Mouse (Mus musculus) limb, embryonic 15.5 days (tissue): ENCODE measurements around the gene Hist1h4a. TPM values are rescaled to one million over a fixed set of nuclear protein-coding genes. Genes with fewer than 3 reads are reported as not detected.
A peak's percentile ranks its signal among the peaks of the same experiment; 100 is the strongest.
"Not testable (repeated sequence)": the region's sequence is repeated elsewhere in the genome, so short reads cannot be mapped to it uniquely, and the experiment has no call there.

ENCODE experiments used
- ATAC-seq: fragments of 200-750 bp; cut with Nextera tagmentation; 2 replicates; pipeline ENCODE4 v1.8.0; 2017; ENCODE audit warnings: low read depth, moderate TSS enrichment; ENCODE audit not compliant: insufficient number of reproducible peaks, low FRiP score, low TSS enrichment
- H3K27ac ChIP-seq: fragments of 300-500 bp; sonication (generic); 2 replicates; pipeline ENCODE4 v1.5.1; 2015; ENCODE audit warnings: moderate library complexity, mild to moderate bottlenecking, inconsistent platforms
- H3K27me3 ChIP-seq: fragments of 300-500 bp; sonication (generic); 2 replicates; pipeline ENCODE4 v1.6.1; 2015; ENCODE audit warnings: inconsistent platforms
- H3K36me3 ChIP-seq: fragments of 300-500 bp; sonication (generic); 2 replicates; pipeline ENCODE4 v1.6.1; 2015; ENCODE audit warnings: inconsistent platforms
- H3K4me1 ChIP-seq: fragments of 300-500 bp; sonication (generic); 2 replicates; pipeline ENCODE4 v1.6.1; 2015; ENCODE audit warnings: inconsistent platforms
- H3K4me2 ChIP-seq: fragments of 300-500 bp; sonication (generic); 2 replicates; pipeline ENCODE4 v1.6.1; 2015; ENCODE audit warnings: mild to moderate bottlenecking, inconsistent platforms
- H3K4me3 ChIP-seq: fragments of 300-500 bp; sonication (generic); 2 replicates; pipeline ENCODE4 v1.5.1; 2015; ENCODE audit warnings: mild to moderate bottlenecking, inconsistent platforms
- H3K9ac ChIP-seq: fragments of 300-500 bp; sonication (generic); 2 replicates; pipeline ENCODE4 v1.6.1; 2015; ENCODE audit warnings: inconsistent platforms
- H3K9me3 ChIP-seq: fragments of 300-500 bp; sonication (generic); 2 replicates; pipeline ENCODE4 v1.6.1; 2016; ENCODE audit warnings: inconsistent platforms
- WGBS: fragments of 180-500 bp; shearing (Covaris S2); methylation state at CpG from one replicate; pipeline ENCODE4 v1.1.7; 2015; 5-methylcytosine and 5-hydroxymethylcytosine counted together
- polyA plus RNA-seq: library from polyadenylated mRNA; unstranded; fragments of >200 nt; fragmentation: Nextera tagmentation; extraction: Ambion mirVana; gene quantifications from 2 replicates; pipeline ENCODE4 v1.2.1, GENCODE M21; 2015

Hist1h4a gene
- polyA plus RNA-seq, 1 experiment from 2014 or later, result 0.33 TPM

- peak; percentile 89 for ATAC-seq
- Histone ChIP-seq H3K9ac (peak within 1 kb of the TSS; percentile 21; the same call in 1 of the 2 replicates), H3K27ac (peak within 1 kb of the TSS; percentile 99), H3K4me2 (peak within 1 kb of the TSS; percentile 54), H3K4me3 (peak within 1 kb of the TSS; percentile 45)
- not testable (repeated sequence) for H3K9me3 ChIP-seq, H3K27me3 ChIP-seq, H3K36me3 ChIP-seq, H3K4me1 ChIP-seq
- under 1% methylated on average over 37 of the region's 58 CpGs for WGBS
Observed at GRCm38 (mm10) chr13:23746201-23747080, 14.6 kb downstream of the Hist1h4a start, which contains the start of gene Hist1h2bb. Gene Hist1h2bb (plus strand): TSS chr13:23746734.

- H3K27me3 ChIP-seq, result no peaks in the 10 kb centered on the region
- no peaks in the 10 kb centered on the region for H3K36me3 ChIP-seq
- WGBS, result under 1% methylated on average over 26 of the region's 28 CpGs
- peak within 1 kb of the TSS; percentile 99 for H3K27ac ChIP-seq
- peak within 1 kb of the TSS; percentile 48 for H3K4me2 ChIP-seq
- H3K4me1 ChIP-seq, result peaks cover 8% of the 10 kb centered on the region; the same call in 1 of the 2 replicates
- H3K9me3 ChIP-seq, result no peaks in the 10 kb centered on the region
- H3K9ac ChIP-seq, result peak within 1 kb of the TSS; percentile 15; the same call in 1 of the 2 replicates
- H3K4me3 ChIP-seq, result peak within 1 kb of the TSS; percentile 45
- ATAC-seq, result peak; percentile 64; the same call in 1 of the 2 replicates
Observed at GRCm38 (mm10) chr13:23745381-23746161, 15.5 kb downstream of the Hist1h4a start, which contains the start of gene Hist1h3c. Gene Hist1h3c (minus strand): TSS chr13:23745602.

- WGBS, result under 1% methylated on average over 24 of the region's 36 CpGs
- no peak for ATAC-seq
Observed at GRCm38 (mm10) chr13:23744421-23745380, 16.3 kb downstream of the Hist1h4a start.

GRCm38 (mm10) chr13:23743963-23744362 lies 17.1 kb downstream of the Hist1h4a start:
- Histone ChIP-seq H3K9me3 (no peaks in the 10 kb centered on the region), H3K9ac (no peak overlapping the region), H3K27ac (peak overlapping the region; percentile 48; the same call in 1 of the 2 replicates), H3K4me1 (peaks cover 16% of the 10 kb centered on the region; the same call in 1 of the 2 replicates), H3K36me3 (no peaks in the 10 kb centered on the region), H3K4me3 (peak overlapping the region; percentile 45; the same call in 1 of the 2 replicates), H3K4me2 (0 out of 2 replicates have a peak overlapping the region, but pooled peaks have one; percentile 48), H3K27me3 (no peaks in the 10 kb centered on the region)
- WGBS, result 34% methylated on average over 4 of the region's 4 CpGs
- no peak for ATAC-seq

More at GRCm38 (mm10) chr13:23744421-23745380, 16.3 kb downstream of the Hist1h4a start:
- Histone ChIP-seq H3K36me3 (no peaks in the 10 kb centered on the region), H3K27ac (peak overlapping the region; percentile 78), H3K9ac (no peak overlapping the region), H3K27me3 (no peaks in the 10 kb centered on the region), H3K4me1 (peaks cover 12% of the 10 kb centered on the region; the same call in 1 of the 2 replicates), H3K9me3 (no peaks in the 10 kb centered on the region), H3K4me3 (peak overlapping the region; percentile 45), H3K4me2 (peak overlapping the region; percentile 48)

- H3K4me1 ChIP-seq, result peaks cover 16% of the 10 kb centered on the region; the same call in 1 of the 2 replicates
- H3K36me3 ChIP-seq, result no peaks in the 10 kb centered on the region
- 76% methylated on average over 5 of the region's 5 CpGs for WGBS
- no peak overlapping the region for H3K4me3 ChIP-seq
- H3K27me3 ChIP-seq, result no peaks in the 10 kb centered on the region
- H3K9me3 ChIP-seq, result no peaks in the 10 kb centered on the region
- no peak overlapping the region for H3K27ac ChIP-seq
- no peak for ATAC-seq
- H3K9ac ChIP-seq, result no peak overlapping the region
- no peak overlapping the region for H3K4me2 ChIP-seq
Observed at GRCm38 (mm10) chr13:23743215-23743614, 17.8 kb downstream of the Hist1h4a start.

- no peak for ATAC-seq
- H3K27me3 ChIP-seq, result no peaks in the 10 kb centered on the region
- H3K4me3 ChIP-seq, result no peak overlapping the region
- no peaks in the 10 kb centered on the region for H3K9me3 ChIP-seq
- H3K9ac ChIP-seq, result no peak overlapping the region
- no peaks in the 10 kb centered on the region for H3K36me3 ChIP-seq
- no peak overlapping the region for H3K4me2 ChIP-seq
- no peak overlapping the region for H3K27ac ChIP-seq
- peaks cover 11% of the 10 kb centered on the region; the same call in 1 of the 2 replicates for H3K4me1 ChIP-seq
Observed at GRCm38 (mm10) chr13:23742007-23742406, 19.0 kb downstream of the Hist1h4a start.

GRCm38 (mm10) chr13:23740910-23741309 lies 20.1 kb downstream of the Hist1h4a start:
- H3K4me2 ChIP-seq, result peak overlapping the region; percentile 93
- H3K4me1 ChIP-seq, result peaks cover 11% of the 10 kb centered on the region; the same call in 1 of the 2 replicates
- H3K36me3 ChIP-seq, result no peaks in the 10 kb centered on the region
- H3K27ac ChIP-seq, result peak overlapping the region; percentile 98
- H3K9ac ChIP-seq, result no peak overlapping the region
- H3K4me3 ChIP-seq, result peak overlapping the region; percentile 57; the same call in 1 of the 2 replicates
- WGBS, result 56% methylated on average over 5 of the region's 5 CpGs
- no peaks in the 10 kb centered on the region for H3K9me3 ChIP-seq
- no peaks in the 10 kb centered on the region for H3K27me3 ChIP-seq
- ATAC-seq, result no peak

- Histone ChIP-seq H3K4me2 (peak overlapping the region; percentile 93), H3K27me3 (no peaks in the 10 kb centered on the region), H3K36me3 (no peaks in the 10 kb centered on the region), H3K4me1 (peaks cover 11% of the 10 kb centered on the region; the same call in 1 of the 2 replicates), H3K27ac (peak overlapping the region; percentile 98), H3K9me3 (no peaks in the 10 kb centered on the region), H3K4me3 (peak overlapping the region; percentile 57), H3K9ac (peak overlapping the region; percentile 61)
- ATAC-seq, result no peak
- WGBS, result 23% methylated on average over 13 of the region's 13 CpGs
Observed at GRCm38 (mm10) chr13:23740256-23740840, 20.7 kb downstream of the Hist1h4a start.

GRCm38 (mm10) chr13:23739922-23740252 lies 21.1 kb downstream of the Hist1h4a start:
- Histone ChIP-seq H3K4me2 (peak overlapping the region; percentile 93), H3K9me3 (no peaks in the 10 kb centered on the region), H3K9ac (peak overlapping the region; percentile 61), H3K4me1 (peaks cover 11% of the 10 kb centered on the region; the same call in 1 of the 2 replicates), H3K27me3 (no peaks in the 10 kb centered on the region), H3K4me3 (peak overlapping the region; percentile 57), H3K36me3 (no peaks in the 10 kb centered on the region), H3K27ac (peak overlapping the region; percentile 98)
- ATAC-seq, result peak; percentile 26
- under 1% methylated on average over 14 of the region's 14 CpGs for WGBS

GRCm38 (mm10) chr13:23739069-23739921 lies 21.7 kb downstream of the Hist1h4a start:
- no peaks in the 10 kb centered on the region for H3K9me3 ChIP-seq
- under 1% methylated on average over 39 of the region's 39 CpGs for WGBS
- H3K4me2 ChIP-seq, result peak overlapping the region; percentile 93
- no peaks in the 10 kb centered on the region for H3K27me3 ChIP-seq
- H3K27ac ChIP-seq, result peak overlapping the region; percentile 98
- H3K9ac ChIP-seq, result peak overlapping the region; percentile 61
- no peaks in the 10 kb centered on the region for H3K36me3 ChIP-seq
- peaks cover 11% of the 10 kb centered on the region; the same call in 1 of the 2 replicates for H3K4me1 ChIP-seq
- peak overlapping the region; percentile 57 for H3K4me3 ChIP-seq
- peak; percentile 94 for ATAC-seq
